Mouse (Mus musculus) cerebellum, adult 2 months (tissue): ENCODE measurements at regions not wholly inside any gene's neighbourhood (a gene's known extent, or its start where the extent isn't known, plus 50 kb on each side); places are given as distances from the start of the nearest gene placed in this dataset.
A peak's percentile ranks its signal among the peaks of the same experiment; 100 is the strongest.

Experiments used
- DNase-seq, 2 experiments: peaks; one replicate each; pipeline ENCODE4 v3.0.0; 2021
- H3K27ac ChIP-seq: fragments of 200-500 bp; 2 replicates; pipeline ENCODE4 v1.5.1; 2012; ENCODE audit warnings: low read length, control low read depth, inconsistent platforms; ENCODE audit not compliant: insufficient read depth
- H3K27me3 ChIP-seq: fragments of 200-500 bp; 2 replicates; pipeline ENCODE4 v1.6.1; 2012; ENCODE audit warnings: inconsistent platforms, mild to moderate bottlenecking, low read length, moderate library complexity; ENCODE audit not compliant: control insufficient read depth, insufficient read depth
- H3K4me1 ChIP-seq: fragments of 200-500 bp; 2 replicates; pipeline ENCODE4 v1.6.1; 2011; ENCODE audit warnings: low read length; ENCODE audit not compliant: control insufficient read depth, insufficient read depth
- H3K4me3 ChIP-seq: fragments of 200-500 bp; replicated peaks from 2 replicates; pipeline ENCODE3; 2011; ENCODE audit warnings: mild to moderate bottlenecking, low read depth, low read length, control low read depth; ENCODE audit not compliant: insufficient read depth
- CTCF ChIP-seq: fragments of 200-500 bp; IDR thresholded peaks from 2 replicates; pipeline ENCODE4 v1.5.1; 2011; ENCODE audit warnings: low read depth, mild to moderate bottlenecking, control low read depth, low read length, moderate library complexity, borderline replicate concordance; ENCODE audit not compliant: insufficient read depth
- POLR2A ChIP-seq: fragments of 200-500 bp; IDR thresholded peaks from 2 replicates; pipeline ENCODE4 v1.6.1; 2011; ENCODE audit warnings: low read length, control low read depth, borderline replicate concordance; ENCODE audit not compliant: insufficient read depth
- WGBS: fragments of 180-500 bp; shearing (Covaris S2); methylation state at CpG from one replicate; pipeline ENCODE4 v1.1.7; 2018; 5-methylcytosine and 5-hydroxymethylcytosine counted together

- Histone ChIP-seq H3K27me3 (no peaks in the 10 kb centered on the region), H3K4me1 (peaks cover 10% of the 10 kb centered on the region; the same call in 1 of the 2 replicates), H3K4me3 (no peak overlapping the region), H3K27ac (no peak overlapping the region)
- TF ChIP-seq CTCF (no peak), POLR2A (no peak)
- 97% methylated on average over 2 of the region's 2 CpGs for WGBS
- DNase-seq, result no peak
Measured at GRCm38 (mm10) chr16:49977276-49977675, 176.9 kb downstream of the Cd47 start.

- WGBS, result 33% methylated on average over 4 of the region's 4 CpGs
- TF ChIP-seq POLR2A (no peak), CTCF (no peak)
- no peaks in the 10 kb centered on the region for H3K27me3 ChIP-seq
- H3K4me1 ChIP-seq, result peaks cover 10% of the 10 kb centered on the region; the same call in 1 of the 2 replicates
- H3K27ac ChIP-seq, result peak overlapping the region; percentile 17; the same call in 1 of the 2 replicates
- DNase-seq, result peak; percentile 32 to 47
- H3K4me3 ChIP-seq, result no peak overlapping the region
Measured at GRCm38 (mm10) chr16:49979426-49979940, 179.2 kb downstream of the Cd47 start.

- 10% methylated on average over 10 of the region's 10 CpGs for whole genome bisulfite sequencing
- no peaks in the 10 kb centered on the region for H3K27me3 ChIP-seq
- no peak overlapping the region for H3K4me3 ChIP-seq
- TF ChIP-seq POLR2A (0 out of 2 replicates have a peak, but pooled peaks have one; percentile 4), CTCF (no peak)
- DNase-seq, result peak; percentile 96 to 99
- H3K4me1 ChIP-seq, result peaks cover 10% of the 10 kb centered on the region; the same call in 1 of the 2 replicates
- H3K27ac ChIP-seq, result peak overlapping the region; percentile 30
Measured at GRCm38 (mm10) chr16:49980178-49980646, 179.9 kb downstream of the Cd47 start.

GRCm38 (mm10) chr16:49982180-49982579, 181.8 kb downstream of the Cd47 start:
- 54% methylated on average over 4 of the region's 4 CpGs for WGBS
- no peak for TF ChIP-seq CTCF
- TF ChIP-seq POLR2A, result no peak

GRCm38 (mm10) chr16:49985082-49986076, 185.0 kb downstream of the Cd47 start:
- H3K27me3 ChIP-seq, result no peaks in the 10 kb centered on the region
- peaks cover 10% of the 10 kb centered on the region; the same call in 1 of the 2 replicates for H3K4me1 ChIP-seq
- 67% methylated on average over 14 of the region's 14 CpGs for WGBS
- no peak overlapping the region for H3K4me3 ChIP-seq
- no peak overlapping the region for H3K27ac ChIP-seq
- TF ChIP-seq POLR2A (no peak), CTCF (no peak)
- no peak for DNase-seq

More at GRCm38 (mm10) chr16:49982180-49982579, 181.8 kb downstream of the Cd47 start:
- peaks cover 13% of the 10 kb centered on the region; the same call in 1 of the 2 replicates for H3K4me1 ChIP-seq
- DNase-seq, result peak; percentile 51 to 71
- no peaks in the 10 kb centered on the region for H3K27me3 ChIP-seq
- H3K4me3 ChIP-seq, result no peak overlapping the region
- H3K27ac ChIP-seq, result no peak overlapping the region

GRCm38 (mm10) chr16:49986954-49987353, 186.6 kb downstream of the Cd47 start:
- Histone ChIP-seq H3K27me3 (no peaks in the 10 kb centered on the region), H3K27ac (no peak overlapping the region), H3K4me1 (peaks cover 3% of the 10 kb centered on the region; the same call in 1 of the 2 replicates), H3K4me3 (no peak overlapping the region)
- 89% methylated on average over 6 of the region's 6 CpGs for WGBS
- TF ChIP-seq CTCF, result no peak
- no peak for TF ChIP-seq POLR2A
- no peak for DNase-seq

- H3K4me1 ChIP-seq, result peaks cover 6% of the 10 kb centered on the region; the same call in 1 of the 2 replicates
- DNase-seq, result no peak
- no peak for TF ChIP-seq CTCF
- no peak for TF ChIP-seq POLR2A
- no peaks in the 10 kb centered on the region for H3K27me3 ChIP-seq
- no peak overlapping the region for H3K4me3 ChIP-seq
- WGBS, result 93% methylated on average over 3 of the region's 3 CpGs
- no peak overlapping the region for H3K27ac ChIP-seq
Measured at GRCm38 (mm10) chr16:49995822-49996221, 195.5 kb downstream of the Cd47 start.
